Mouse (Mus musculus): ENCODE measurements at regions not wholly inside any gene's neighbourhood (a gene's known extent, or its start where the extent isn't known, plus 50 kb on each side); places are given as distances from the start of the nearest gene placed in this dataset.
"Not testable (repeated sequence)": the region's sequence is repeated elsewhere in the genome, so short reads cannot be mapped to it uniquely, and the experiment has no call there.

- H3K4me3 ChIP-seq = no peak overlapping the region
- no peak for ATAC-seq (ENCODE audit: borderline replicate concordance, extremely low read depth, low FRiP score, low TSS enrichment)
- H3K4me1 ChIP-seq = no peaks in the 10 kb centered on the region
- H3K9me3 ChIP-seq = no peaks in the 10 kb centered on the region
- H3K9ac ChIP-seq = no peak overlapping the region
- H3K4me2 ChIP-seq = no peak overlapping the region
- H3K27ac ChIP-seq = no peak overlapping the region
- no peaks in the 10 kb centered on the region for H3K27me3 ChIP-seq
- H3K36me3 ChIP-seq = no peaks in the 10 kb centered on the region
- WGBS = 74% methylated on average over 1 of the region's 1 CpGs
These were observed 81.7 kb downstream of the Sem1 start for GRCm38 (mm10) chr6:6496789-6497188.

DNA sequence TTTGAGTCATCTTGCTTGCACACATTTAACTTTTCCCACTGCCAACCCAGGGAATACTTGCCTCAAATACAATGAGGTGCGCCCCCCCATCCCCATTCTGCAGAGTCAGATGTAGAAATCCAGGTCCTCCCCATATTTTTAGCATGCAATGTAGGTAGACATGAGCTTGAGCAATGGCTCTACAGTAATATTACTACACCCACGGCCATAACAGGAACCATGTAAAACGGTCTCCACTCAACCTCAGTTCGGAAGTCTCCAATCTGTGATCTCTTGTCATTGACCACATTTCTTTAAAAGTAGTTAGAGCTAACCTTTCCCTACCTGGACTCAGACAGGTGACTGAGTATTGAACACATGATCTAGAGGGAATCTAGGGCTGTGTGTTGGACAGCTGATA lies 82.1 kb downstream of the Sem1 start:
- Histone ChIP-seq H3K36me3 (no peaks in the 10 kb centered on the region), H3K4me2 (no peak overlapping the region), H3K27me3 (no peaks in the 10 kb centered on the region), H3K27ac (no peak overlapping the region), H3K4me3 (no peak overlapping the region), H3K4me1 (no peaks in the 10 kb centered on the region), H3K9me3 (no peaks in the 10 kb centered on the region), H3K9ac (no peak overlapping the region)
- no peak for ATAC-seq (ENCODE audit: borderline replicate concordance, extremely low read depth, low FRiP score, low TSS enrichment)
- WGBS = 88% methylated on average over 4 of the region's 4 CpGs

GRCm38 (mm10) chr6:6488191-6488590 lies 90.3 kb downstream of the Sem1 start:
- no peak overlapping the region for H3K27ac ChIP-seq
- WGBS = 78% methylated on average over 4 of the region's 4 CpGs
- no peak for ATAC-seq (ENCODE audit: borderline replicate concordance, extremely low read depth, low FRiP score, low TSS enrichment)
- no peak overlapping the region for H3K9ac ChIP-seq
- H3K4me1 ChIP-seq = no peaks in the 10 kb centered on the region
- H3K36me3 ChIP-seq = no peaks in the 10 kb centered on the region
- no peak overlapping the region for H3K4me3 ChIP-seq
- no peak overlapping the region for H3K4me2 ChIP-seq
- no peaks in the 10 kb centered on the region for H3K27me3 ChIP-seq
- no peaks in the 10 kb centered on the region for H3K9me3 ChIP-seq

DNA sequence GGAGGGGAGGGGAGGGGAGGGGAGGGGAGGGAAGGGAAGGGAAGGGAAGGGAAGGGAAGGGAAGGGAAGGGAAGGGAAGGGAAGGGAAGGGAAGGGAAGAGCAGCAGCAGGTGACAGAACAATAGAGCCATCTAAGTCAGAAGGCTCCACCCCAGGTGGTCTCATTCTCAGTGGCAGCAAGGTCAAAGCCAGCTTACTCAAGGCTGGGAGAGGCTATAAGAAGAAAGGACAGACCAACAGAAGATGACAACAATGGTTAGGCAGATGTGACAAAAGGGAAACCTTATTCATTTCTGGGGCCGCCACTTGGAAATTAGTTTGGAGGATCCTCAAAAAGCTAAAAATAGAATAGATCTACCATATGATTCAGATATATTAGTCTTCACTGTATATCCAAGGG lies 96.9 kb downstream of the Sem1 start:
- WGBS = 89% methylated on average over 1 of the region's 1 CpGs
- H3K9ac ChIP-seq; H3K9me3 ChIP-seq; ATAC-seq (ENCODE audit: borderline replicate concordance, extremely low read depth, low FRiP score, low TSS enrichment); H3K4me2 ChIP-seq; H3K27me3 ChIP-seq; H3K4me3 ChIP-seq; H3K4me1 ChIP-seq; H3K27ac ChIP-seq; H3K36me3 ChIP-seq: not testable (repeated sequence)

- Histone ChIP-seq H3K27me3 (no peaks in the 10 kb centered on the region), H3K36me3 (no peaks in the 10 kb centered on the region), H3K9me3 (no peaks in the 10 kb centered on the region), H3K27ac (no peak overlapping the region), H3K4me1 (no peaks in the 10 kb centered on the region), H3K9ac (no peak overlapping the region), H3K4me3 (no peak overlapping the region), H3K4me2 (no peak overlapping the region)
- ATAC-seq (ENCODE audit: borderline replicate concordance, extremely low read depth, low FRiP score, low TSS enrichment) = no peak
- WGBS = 36% methylated on average over 8 of the region's 8 CpGs
These were observed 108.1 kb downstream of the Sem1 start for GRCm38 (mm10) chr6:6470397-6470796.

- H3K36me3 ChIP-seq = no peaks in the 10 kb centered on the region
- H3K9me3 ChIP-seq = no peaks in the 10 kb centered on the region
- no peak overlapping the region for H3K9ac ChIP-seq
- H3K4me1 ChIP-seq = no peaks in the 10 kb centered on the region
- no peak for ATAC-seq (ENCODE audit: borderline replicate concordance, extremely low read depth, low FRiP score, low TSS enrichment)
- H3K27ac ChIP-seq = no peak overlapping the region
- no peak overlapping the region for H3K4me3 ChIP-seq
- no peak overlapping the region for H3K4me2 ChIP-seq
- no peaks in the 10 kb centered on the region for H3K27me3 ChIP-seq
- 29% methylated on average over 1 of the region's 1 CpGs for WGBS
These were observed 110.9 kb downstream of the Sem1 start for GRCm38 (mm10) chr6:6467526-6467925.

DNA sequence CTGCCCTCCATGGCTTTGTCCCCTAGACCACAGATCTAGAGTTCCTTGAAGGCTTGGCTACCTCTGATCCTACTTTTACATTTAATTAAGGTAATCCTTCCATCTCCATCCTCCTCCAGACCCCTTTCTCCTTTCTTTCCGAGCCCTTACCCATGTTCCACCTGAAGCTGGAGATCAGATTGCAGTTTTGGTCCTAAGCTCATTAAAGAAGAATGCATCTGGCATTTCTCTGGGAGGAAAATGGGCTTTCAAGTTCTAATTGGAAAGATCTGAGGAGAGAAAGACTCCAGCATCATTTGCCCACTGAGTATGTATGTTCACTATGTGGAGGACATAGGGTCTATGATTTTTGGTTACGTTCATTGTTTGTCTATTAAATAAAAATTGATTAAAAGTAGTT lies 112.2 kb downstream of the Sem1 start:
- Histone ChIP-seq H3K4me2 (no peak overlapping the region), H3K9ac (no peak overlapping the region), H3K4me1 (no peaks in the 10 kb centered on the region), H3K4me3 (no peak overlapping the region), H3K36me3 (no peaks in the 10 kb centered on the region), H3K27ac (no peak overlapping the region), H3K27me3 (no peaks in the 10 kb centered on the region), H3K9me3 (no peaks in the 10 kb centered on the region)
- no peak for ATAC-seq (ENCODE audit: borderline replicate concordance, extremely low read depth, low FRiP score, low TSS enrichment)
- WGBS = 65% methylated on average over 2 of the region's 2 CpGs

DNA sequence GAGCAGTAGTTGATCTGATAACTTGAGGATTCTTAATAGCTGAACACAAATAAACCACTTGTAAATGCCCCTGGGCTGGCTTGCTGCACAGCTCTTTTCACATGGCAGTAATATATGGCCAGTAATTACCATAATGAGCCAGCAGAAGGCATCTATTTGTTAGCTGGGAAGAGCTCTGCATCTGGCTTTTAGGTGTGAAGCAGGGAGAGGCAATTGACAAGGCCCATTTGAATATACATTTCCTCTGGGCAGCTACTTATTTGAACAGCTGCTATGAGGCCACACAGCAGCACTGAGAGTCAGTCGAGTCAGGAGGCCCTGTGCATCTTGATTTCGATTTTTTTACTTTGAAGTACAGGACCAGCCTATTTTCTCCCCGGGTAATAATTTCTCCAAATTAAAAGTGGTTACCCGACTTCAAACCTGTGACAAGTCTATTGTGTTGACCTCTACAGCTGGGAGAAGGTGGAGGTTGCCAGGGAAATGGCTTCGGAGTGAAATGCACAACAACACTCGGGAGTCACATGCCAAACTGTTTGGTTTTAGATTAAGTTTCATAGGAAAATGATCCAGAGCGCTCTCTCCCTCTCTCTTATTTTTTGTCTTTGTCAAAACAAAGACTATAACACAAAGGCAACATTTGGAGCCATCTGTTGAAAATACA lies 114.5 kb downstream of the Sem1 start:
- no peak overlapping the region for H3K4me3 ChIP-seq
- H3K9me3 ChIP-seq = no peaks in the 10 kb centered on the region
- no peaks in the 10 kb centered on the region for H3K36me3 ChIP-seq
- WGBS = 21% methylated on average over 7 of the region's 7 CpGs
- no peak for ATAC-seq (ENCODE audit: borderline replicate concordance, extremely low read depth, low FRiP score, low TSS enrichment)
- H3K4me1 ChIP-seq = no peaks in the 10 kb centered on the region
- no peak overlapping the region for H3K4me2 ChIP-seq
- no peak overlapping the region for H3K27ac ChIP-seq
- H3K27me3 ChIP-seq = no peaks in the 10 kb centered on the region
- no peak overlapping the region for H3K9ac ChIP-seq

GRCm38 (mm10) chr6:6459918-6460239 lies 118.6 kb downstream of the Sem1 start:
- no peaks in the 10 kb centered on the region for H3K9me3 ChIP-seq
- H3K9ac ChIP-seq = no peak overlapping the region
- H3K4me1 ChIP-seq = no peaks in the 10 kb centered on the region
- H3K4me3 ChIP-seq = no peak overlapping the region
- no peak for ATAC-seq (ENCODE audit: borderline replicate concordance, extremely low read depth, low FRiP score, low TSS enrichment)
- H3K27ac ChIP-seq = no peak overlapping the region
- H3K27me3 ChIP-seq = no peaks in the 10 kb centered on the region
- H3K4me2 ChIP-seq = no peak overlapping the region
- H3K36me3 ChIP-seq = no peaks in the 10 kb centered on the region
- WGBS = 30% methylated on average over 2 of the region's 2 CpGs

- Histone ChIP-seq H3K27ac (no peak overlapping the region), H3K36me3 (no peaks in the 10 kb centered on the region), H3K4me1 (no peaks in the 10 kb centered on the region), H3K9ac (no peak overlapping the region), H3K4me3 (no peak overlapping the region), H3K9me3 (no peaks in the 10 kb centered on the region), H3K27me3 (no peaks in the 10 kb centered on the region), H3K4me2 (no peak overlapping the region)
- WGBS = 22% methylated on average over 14 of the region's 14 CpGs
- no peak for ATAC-seq (ENCODE audit: borderline replicate concordance, extremely low read depth, low FRiP score, low TSS enrichment)
These were observed 119.2 kb downstream of the Sem1 start for GRCm38 (mm10) chr6:6459006-6459917.

DNA sequence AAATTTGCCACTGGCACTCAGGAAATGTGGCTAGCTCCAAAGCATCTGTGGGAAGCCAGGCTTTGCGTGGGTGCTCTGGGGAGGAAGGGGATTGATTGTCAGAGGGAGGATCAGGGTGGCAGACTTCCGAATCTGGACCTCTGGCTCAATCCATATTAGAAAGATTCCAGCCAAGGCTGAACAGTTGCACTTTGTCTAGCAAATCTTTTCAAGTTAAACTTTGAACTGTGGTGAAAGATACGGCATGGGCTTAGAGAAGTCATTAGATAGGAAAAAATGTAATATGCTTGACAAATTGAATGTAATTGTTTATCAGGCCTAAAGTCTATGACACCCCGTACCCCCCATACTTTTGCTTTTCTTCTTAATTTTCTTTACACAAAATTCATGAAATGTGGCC lies 120.7 kb downstream of the Sem1 start:
- H3K4me3 ChIP-seq = no peak overlapping the region
- no peak for ATAC-seq (ENCODE audit: borderline replicate concordance, extremely low read depth, low FRiP score, low TSS enrichment)
- H3K9ac ChIP-seq = no peak overlapping the region
- H3K9me3 ChIP-seq = no peaks in the 10 kb centered on the region
- H3K4me1 ChIP-seq = no peaks in the 10 kb centered on the region
- no peaks in the 10 kb centered on the region for H3K36me3 ChIP-seq
- H3K27ac ChIP-seq = no peak overlapping the region
- no peak overlapping the region for H3K4me2 ChIP-seq
- no peaks in the 10 kb centered on the region for H3K27me3 ChIP-seq
- 61% methylated on average over 4 of the region's 4 CpGs for WGBS

GRCm38 (mm10) chr6:6457001-6457400 lies 121.5 kb downstream of the Sem1 start:
- H3K4me2 ChIP-seq = no peak overlapping the region
- no peaks in the 10 kb centered on the region for H3K27me3 ChIP-seq
- no peak overlapping the region for H3K27ac ChIP-seq
- H3K4me3 ChIP-seq = no peak overlapping the region
- no peaks in the 10 kb centered on the region for H3K36me3 ChIP-seq
- no peaks in the 10 kb centered on the region for H3K9me3 ChIP-seq
- no peaks in the 10 kb centered on the region for H3K4me1 ChIP-seq
- WGBS = 57% methylated on average over 5 of the region's 5 CpGs
- ATAC-seq (ENCODE audit: borderline replicate concordance, extremely low read depth, low FRiP score, low TSS enrichment) = no peak
- H3K9ac ChIP-seq = no peak overlapping the region

All from lung, embryonic 15.5 days (tissue).